Mouse (Mus musculus) spleen, postnatal 14 days (tissue): ENCODE data around the gene Carmil1.
"Not testable (repeated sequence)": the region's sequence is repeated elsewhere in the genome, so short reads cannot be mapped to it uniquely, and the experiment has no call there.

ENCODE experiments used
- DNase-seq, 2 experiments: peaks; one replicate each; pipeline ENCODE4 v3.0.0; 2021 to 2022; ENCODE audit warnings: low spot score in 2 of 2

Carmil1 gene

GRCm38 (mm10) chr13:24104611-24105339 is 175.8 kb downstream of the Carmil1 start:
- DNase-seq, result not testable (repeated sequence)

- DNase-seq, result no peak
Observed at GRCm38 (mm10) chr13:24104016-24104415, 176.6 kb downstream of the Carmil1 start.

GRCm38 (mm10) chr13:24103152-24103551 is 177.4 kb downstream of the Carmil1 start:
- no peak for DNase-seq

- DNase-seq, result no peak
Observed at GRCm38 (mm10) chr13:24102256-24102655, 178.3 kb downstream of the Carmil1 start.

- DNase-seq, result no peak
Observed at GRCm38 (mm10) chr13:24101157-24102130, 179.2 kb downstream of the Carmil1 start.

- DNase-seq, result no peak
Observed at GRCm38 (mm10) chr13:24100516-24101094, 180.0 kb downstream of the Carmil1 start.

- DNase-seq, result no peak
Observed at GRCm38 (mm10) chr13:24096573-24096972, 184.0 kb downstream of the Carmil1 start.

- DNase-seq, result no peak
Observed at GRCm38 (mm10) chr13:24094825-24095547, 185.6 kb downstream of the Carmil1 start.

GRCm38 (mm10) chr13:24093108-24093507 is 187.5 kb downstream of the Carmil1 start:
- DNase-seq, result no peak

GRCm38 (mm10) chr13:24092073-24092472 is 188.5 kb downstream of the Carmil1 start:
- DNase-seq, result no peak

GRCm38 (mm10) chr13:24082153-24082552 is 198.4 kb downstream of the Carmil1 start:
- DNase-seq, result no peak

GRCm38 (mm10) chr13:24081698-24082097 is 198.9 kb downstream of the Carmil1 start:
- DNase-seq, result no peak

GRCm38 (mm10) chr13:24072588-24072987 is 208.0 kb downstream of the Carmil1 start:
- DNase-seq, result no peak

- no peak for DNase-seq
Observed at GRCm38 (mm10) chr13:24067553-24067952, 213.0 kb downstream of the Carmil1 start.

GRCm38 (mm10) chr13:24065536-24065935 is 215.1 kb downstream of the Carmil1 start:
- DNase-seq, result no peak

GRCm38 (mm10) chr13:24062770-24063169 is 217.8 kb downstream of the Carmil1 start:
- DNase-seq, result no peak

GRCm38 (mm10) chr13:24055072-24055869 is 225.3 kb downstream of the Carmil1 start:
- DNase-seq, result no peak

GRCm38 (mm10) chr13:24051496-24051895 is 229.1 kb downstream of the Carmil1 start:
- no peak for DNase-seq

GRCm38 (mm10) chr13:24050330-24050729 is 230.3 kb downstream of the Carmil1 start:
- DNase-seq, result no peak

- no peak for DNase-seq
Observed at GRCm38 (mm10) chr13:24049267-24050034, 231.1 kb downstream of the Carmil1 start.
